Mouse (Mus musculus) small intestine, adult 2 months (tissue): Measurements from ENCODE around the gene Tspan11.

ENCODE experiments used
- CTCF ChIP-seq: fragments of 200-500 bp; IDR thresholded peaks from 2 replicates; pipeline ENCODE4 v1.5.1; 2012; ENCODE audit warnings: low read depth, mild to moderate bottlenecking, control low read depth, inconsistent platforms, low read length, moderate library complexity, mixed read lengths; ENCODE audit not compliant: insufficient replicate concordance, insufficient read length; ENCODE audit errors: extremely low read depth
- POLR2A ChIP-seq: fragments of 200-500 bp; IDR thresholded peaks from 2 replicates; pipeline ENCODE4 v1.6.1; 2012; ENCODE audit warnings: low read depth, mild to moderate bottlenecking, control low read depth, inconsistent platforms, low read length, moderate library complexity

DNA sequence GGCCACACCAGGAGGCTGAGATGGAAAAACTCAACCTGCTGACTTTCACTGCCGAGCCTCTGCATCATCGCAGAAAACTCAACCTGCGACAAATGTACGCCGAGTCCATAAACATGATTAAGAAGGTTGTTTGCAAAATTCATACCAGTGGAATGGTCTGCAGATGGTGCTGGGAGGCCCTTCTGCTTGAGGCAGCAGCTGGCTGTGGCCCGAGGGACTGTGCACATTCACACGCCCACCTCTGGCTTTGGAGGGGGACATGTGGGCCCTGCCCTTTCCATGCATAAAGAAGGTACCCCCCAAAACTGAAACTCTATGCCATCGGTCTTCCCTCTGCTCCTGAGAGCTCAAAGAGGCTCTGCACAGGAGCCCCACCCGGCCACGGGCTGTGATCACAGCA, 114.7 kb downstream of the Tspan11 start:
- TF ChIP-seq POLR2A (no peak), CTCF (no peak)
